Mouse (Mus musculus): ENCODE measurements around the gene Gps2. TPM values are rescaled to one million over a fixed set of nuclear protein-coding genes. Genes with fewer than 3 reads are reported as not detected.

The Gps2 gene
- polyA plus RNA-seq, 1 experiment from 2014 or later = 49.2 TPM

DNA sequence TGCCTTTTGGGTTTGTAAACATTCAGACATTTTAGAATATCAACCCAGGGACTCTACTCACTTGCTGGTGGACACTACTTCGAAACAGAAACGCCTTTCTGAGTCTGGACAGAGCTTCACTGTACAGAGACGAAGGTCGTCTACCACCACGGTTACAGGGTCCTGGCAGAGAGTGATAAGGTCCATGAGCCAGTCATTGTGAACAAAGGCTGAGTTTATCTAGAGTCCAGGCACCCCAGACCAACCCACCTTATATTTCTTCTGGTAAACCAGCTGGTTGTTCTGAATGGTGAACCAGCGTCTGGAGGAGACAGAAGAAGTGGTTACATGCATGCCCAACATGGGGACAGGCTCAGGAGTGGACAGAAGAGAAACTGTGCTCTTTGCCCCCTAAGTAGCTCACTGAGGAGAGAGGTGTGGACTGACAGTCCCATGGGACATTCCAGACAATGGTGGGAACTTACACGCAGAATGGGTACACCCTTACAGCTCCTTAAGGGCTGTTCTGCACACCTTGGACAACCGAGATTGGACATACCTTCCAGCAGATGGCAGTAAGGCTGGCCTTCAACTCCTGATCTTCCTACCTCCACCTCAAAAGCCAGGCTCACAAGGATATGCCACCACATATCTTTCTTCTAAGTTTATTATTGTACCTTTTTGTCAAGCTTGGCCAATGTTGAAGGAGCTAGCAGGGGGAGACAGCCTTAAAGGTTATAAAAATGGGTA is 26.6 kb upstream of the Gps2 start:
- Histone ChIP-seq H3K9ac (no peak overlapping the region), H3K27ac (ENCODE audit: poor library complexity, severe bottlenecking) (no peak overlapping the region), H3K36me3 (no peaks in the 10 kb centered on the region), H3K4me3 (no peak overlapping the region), H3K9me3 (replicated peaks) (no peaks in the 10 kb centered on the region), H3K27me3 (replicated peaks) (no peaks in the 10 kb centered on the region), H3K4me1 (replicated peaks) (peaks cover 52% of the 10 kb centered on the region), H3K4me2 (no peak overlapping the region)
- 38% methylated on average over 8 of the region's 8 CpGs for WGBS
- peak; percentile 46; the same call in 1 of the 2 replicates for ATAC-seq (ENCODE audit: insufficient number of reproducible peaks, low FRiP score)

DNA sequence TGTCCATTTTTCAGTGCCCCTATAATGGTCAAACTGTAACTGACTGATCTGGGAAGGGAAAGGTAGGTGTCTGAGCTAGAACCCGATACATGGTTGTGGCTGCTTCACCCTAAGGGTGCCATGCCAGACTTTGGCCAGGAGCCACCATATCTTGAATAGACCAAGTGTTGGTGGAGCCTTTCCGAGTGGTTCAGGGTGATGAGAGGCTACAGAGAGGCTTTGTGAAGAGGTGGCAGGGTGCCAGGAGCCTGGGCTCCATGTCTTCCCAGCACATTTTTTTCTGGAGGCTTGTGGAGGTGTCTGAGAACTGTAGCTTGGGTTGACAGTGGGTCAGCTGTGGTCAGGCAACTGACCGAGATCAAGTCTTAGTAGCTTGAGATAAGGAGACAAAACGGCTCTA is 22.2 kb upstream of the Gps2 start:
- peaks cover 30% of the 10 kb centered on the region for H3K4me1 ChIP-seq (replicated peaks)
- no peak overlapping the region for H3K9ac ChIP-seq
- no peak overlapping the region for H3K4me2 ChIP-seq
- H3K9me3 ChIP-seq (replicated peaks) = no peaks in the 10 kb centered on the region
- H3K27me3 ChIP-seq (replicated peaks) = no peaks in the 10 kb centered on the region
- no peak overlapping the region for H3K4me3 ChIP-seq
- H3K27ac ChIP-seq (ENCODE audit: poor library complexity, severe bottlenecking) = 0 out of 2 replicates have a peak overlapping the region, but pooled peaks have one; percentile 1
- ATAC-seq (ENCODE audit: insufficient number of reproducible peaks, low FRiP score) = 0 out of 2 replicates have a peak, but pooled peaks have one; percentile 9
- WGBS = 16% methylated on average over 4 of the region's 4 CpGs
- no peaks in the 10 kb centered on the region for H3K36me3 ChIP-seq

DNA sequence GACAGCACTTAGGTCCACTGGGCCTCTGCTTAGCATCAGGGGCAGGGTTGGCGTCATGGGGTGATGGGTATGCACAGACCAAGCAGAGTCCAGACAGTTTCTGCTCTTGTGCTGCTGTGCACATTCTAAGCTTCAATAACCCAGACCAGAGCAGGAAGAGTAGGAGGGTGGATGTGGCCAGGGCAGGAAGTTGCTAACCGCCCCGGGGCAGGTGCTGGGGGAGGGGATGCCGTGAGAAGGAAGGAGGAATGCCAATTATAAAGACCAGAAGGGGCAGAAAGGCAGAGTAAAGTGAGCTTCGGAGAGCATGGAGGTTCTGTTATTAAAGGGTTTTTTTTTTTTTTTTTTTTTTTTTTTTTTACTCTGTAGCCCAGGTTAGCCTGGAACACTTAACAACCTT is 19.0 kb upstream of the Gps2 start:
- Histone ChIP-seq H3K4me3 (no peak overlapping the region), H3K27ac (ENCODE audit: poor library complexity, severe bottlenecking) (no peak overlapping the region), H3K9ac (no peak overlapping the region), H3K4me2 (no peak overlapping the region), H3K36me3 (no peaks in the 10 kb centered on the region), H3K27me3 (replicated peaks) (no peaks in the 10 kb centered on the region), H3K4me1 (replicated peaks) (peaks cover 41% of the 10 kb centered on the region), H3K9me3 (replicated peaks) (no peaks in the 10 kb centered on the region)
- WGBS = 74% methylated on average over 5 of the region's 5 CpGs
- ATAC-seq (ENCODE audit: insufficient number of reproducible peaks, low FRiP score) = no peak

DNA sequence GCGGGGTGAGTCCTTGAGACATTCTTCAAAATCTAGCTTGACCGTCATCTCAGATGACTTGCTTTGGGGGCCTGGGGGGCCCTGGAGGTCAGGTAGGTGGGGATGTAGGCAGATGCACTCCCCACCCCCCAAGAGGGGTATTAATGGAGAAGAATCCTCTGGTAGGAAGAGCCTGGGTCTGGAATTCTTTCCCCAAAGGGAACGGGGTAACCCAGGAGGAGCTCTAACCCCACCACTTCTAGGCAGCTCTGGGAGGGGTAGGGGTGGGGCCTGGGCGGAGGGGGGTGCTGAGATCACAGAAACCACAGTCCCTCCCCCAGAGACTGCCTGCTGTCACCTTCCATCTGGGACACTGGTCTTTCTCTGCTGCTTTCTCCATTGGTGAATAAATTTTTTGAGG is 18.4 kb upstream of the Gps2 start, which contains the start of gene Acap1:
Gene Acap1, minus strand, starts transcription at position 249 of the 400 bp plus-strand sequence.
- 75% methylated on average over 4 of the region's 4 CpGs for WGBS
- H3K9ac ChIP-seq = no peak within 1 kb of the TSS
- H3K36me3 ChIP-seq = no peaks in the 10 kb centered on the region
- H3K27me3 ChIP-seq (replicated peaks) = no peaks in the 10 kb centered on the region
- H3K4me2 ChIP-seq = no peak within 1 kb of the TSS
- H3K4me3 ChIP-seq = no peak within 1 kb of the TSS
- ATAC-seq (ENCODE audit: insufficient number of reproducible peaks, low FRiP score) = no peak
- H3K9me3 ChIP-seq (replicated peaks) = no peaks in the 10 kb centered on the region
- H3K4me1 ChIP-seq (replicated peaks) = peaks cover 40% of the 10 kb centered on the region
- H3K27ac ChIP-seq (ENCODE audit: poor library complexity, severe bottlenecking) = no peak within 1 kb of the TSS

DNA sequence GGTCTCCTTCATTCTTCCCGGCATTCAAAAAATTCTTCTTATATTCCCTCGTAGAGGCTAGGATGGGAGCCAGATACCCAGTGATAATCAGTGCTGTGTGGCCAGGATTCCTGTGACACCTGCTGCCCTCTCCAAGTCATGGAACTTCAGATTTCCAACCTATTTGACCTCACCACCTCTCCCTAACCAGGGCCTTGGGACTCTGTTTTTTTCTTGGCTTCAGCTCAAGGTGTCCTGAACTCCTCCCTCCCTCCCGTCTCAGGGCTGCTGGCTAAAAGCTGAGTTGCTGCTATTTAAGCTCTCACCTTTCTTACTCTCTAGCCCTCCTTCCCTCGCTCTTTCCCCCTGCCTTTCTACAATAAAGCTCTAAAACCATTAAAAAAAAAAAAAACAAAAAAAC is 13.8 kb upstream of the Gps2 start:
- peaks cover 15% of the 10 kb centered on the region for H3K36me3 ChIP-seq
- H3K27ac ChIP-seq (ENCODE audit: poor library complexity, severe bottlenecking) = no peak overlapping the region
- no peaks in the 10 kb centered on the region for H3K9me3 ChIP-seq (replicated peaks)
- peak overlapping the region; percentile 96; the same call in 1 of the 2 replicates for H3K4me3 ChIP-seq
- H3K27me3 ChIP-seq (replicated peaks) = no peaks in the 10 kb centered on the region
- peak overlapping the region; percentile 96 for H3K4me2 ChIP-seq
- WGBS = 25% methylated on average over 4 of the region's 4 CpGs
- peak overlapping the region; percentile 55 for H3K9ac ChIP-seq
- ATAC-seq (ENCODE audit: insufficient number of reproducible peaks, low FRiP score) = no peak
- H3K4me1 ChIP-seq (replicated peaks) = peaks cover 37% of the 10 kb centered on the region

DNA sequence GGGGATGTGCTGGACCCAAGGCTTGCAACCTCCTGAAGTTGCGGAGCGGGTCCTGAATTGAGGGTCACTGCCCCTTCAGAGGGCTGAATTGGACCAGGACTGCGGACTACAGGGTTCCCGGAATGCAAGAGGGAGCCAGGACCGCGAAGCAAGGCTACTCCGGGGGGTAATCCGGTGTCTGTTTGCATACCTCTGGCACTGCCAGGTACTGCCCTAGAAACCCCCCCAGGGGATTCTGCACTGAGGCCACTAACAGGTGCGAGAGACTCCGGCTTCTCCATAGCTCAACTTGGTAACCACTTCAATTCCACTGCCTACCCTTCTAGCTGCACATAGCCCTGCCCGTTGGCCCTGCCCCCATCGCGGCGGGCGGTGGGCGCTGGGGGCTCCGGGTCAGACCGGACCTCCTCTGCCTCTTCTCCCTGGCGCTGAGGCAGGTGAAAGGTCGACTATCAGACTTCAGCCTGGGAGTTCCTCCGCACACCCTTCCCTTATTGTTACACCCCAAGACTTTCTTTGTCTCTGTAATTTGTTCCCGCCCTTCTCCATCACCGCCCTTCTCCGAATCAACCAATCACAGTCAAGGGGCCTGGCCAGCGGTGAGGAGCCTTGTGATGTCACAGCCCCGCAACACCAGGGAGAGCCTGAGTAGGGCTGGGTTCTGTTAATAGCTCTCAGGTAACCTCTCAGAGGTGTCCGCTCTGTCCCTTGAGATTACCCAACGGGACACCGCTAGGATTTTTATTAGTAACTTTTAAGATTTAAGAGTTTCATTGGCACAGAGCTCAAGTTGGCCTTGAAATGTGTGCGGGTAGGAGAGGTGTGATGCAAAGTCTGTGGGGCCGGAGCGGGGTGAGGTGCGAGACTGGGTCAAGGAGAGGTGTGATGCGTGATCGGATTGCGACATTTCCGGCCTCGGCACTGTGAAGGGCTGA is 12.9 kb upstream of the Gps2 start, which contains the start of the genes 2810408A11Rik and Neurl4:
Gene 2810408A11Rik, minus strand, starts transcription at position 517 of the 935 bp plus-strand sequence.
Gene Neurl4, plus strand, starts transcription at position 602 of the 935 bp plus-strand sequence.
- Histone ChIP-seq H3K4me1 (replicated peaks) (peaks cover 37% of the 10 kb centered on the region), H3K9me3 (replicated peaks) (no peaks in the 10 kb centered on the region), H3K27ac (ENCODE audit: poor library complexity, severe bottlenecking) (peak within 1 kb of the TSS; percentile 97), H3K4me3 (peak within 1 kb of the TSS; percentile 96), H3K9ac (peak within 1 kb of the TSS; percentile 99), H3K27me3 (replicated peaks) (no peaks in the 10 kb centered on the region), H3K4me2 (peak within 1 kb of the TSS; percentile 96), H3K36me3 (peaks cover 23% of the 10 kb centered on the region)
- WGBS = under 1% methylated on average over 38 of the region's 38 CpGs
- peak; percentile 92 for ATAC-seq (ENCODE audit: insufficient number of reproducible peaks, low FRiP score)

DNA sequence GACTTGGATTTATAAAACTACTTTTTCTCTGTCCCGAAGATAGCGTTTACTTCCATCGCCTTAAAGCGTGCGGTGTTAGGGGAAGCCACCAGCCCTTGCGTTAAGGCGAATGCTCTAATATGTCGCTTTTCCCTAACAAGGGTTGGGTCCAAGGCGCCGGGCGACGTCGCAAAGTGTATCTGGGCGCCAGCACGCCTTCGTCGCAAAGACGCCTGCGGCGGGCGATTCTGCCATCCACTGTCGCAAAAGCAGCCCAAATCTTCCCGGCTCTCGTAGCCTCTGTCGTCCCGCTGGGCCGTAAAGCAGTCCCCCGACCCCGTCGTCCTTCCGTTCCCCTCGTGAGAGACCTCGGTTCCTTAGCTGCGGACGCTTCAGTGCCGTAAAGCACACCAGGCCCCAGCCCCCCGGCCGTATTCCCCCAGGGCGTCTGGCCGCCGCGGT is 12.3 kb upstream of the Gps2 start:
- Histone ChIP-seq H3K4me1 (replicated peaks) (peaks cover 37% of the 10 kb centered on the region), H3K4me3 (peak overlapping the region; percentile 96), H3K9me3 (replicated peaks) (no peaks in the 10 kb centered on the region), H3K4me2 (peak overlapping the region; percentile 96), H3K36me3 (peaks cover 30% of the 10 kb centered on the region), H3K27ac (ENCODE audit: poor library complexity, severe bottlenecking) (peak overlapping the region; percentile 97), H3K9ac (peak overlapping the region; percentile 99), H3K27me3 (replicated peaks) (no peaks in the 10 kb centered on the region)
- under 1% methylated on average over 42 of the region's 42 CpGs for WGBS
- ATAC-seq (ENCODE audit: insufficient number of reproducible peaks, low FRiP score) = peak; percentile 77

DNA sequence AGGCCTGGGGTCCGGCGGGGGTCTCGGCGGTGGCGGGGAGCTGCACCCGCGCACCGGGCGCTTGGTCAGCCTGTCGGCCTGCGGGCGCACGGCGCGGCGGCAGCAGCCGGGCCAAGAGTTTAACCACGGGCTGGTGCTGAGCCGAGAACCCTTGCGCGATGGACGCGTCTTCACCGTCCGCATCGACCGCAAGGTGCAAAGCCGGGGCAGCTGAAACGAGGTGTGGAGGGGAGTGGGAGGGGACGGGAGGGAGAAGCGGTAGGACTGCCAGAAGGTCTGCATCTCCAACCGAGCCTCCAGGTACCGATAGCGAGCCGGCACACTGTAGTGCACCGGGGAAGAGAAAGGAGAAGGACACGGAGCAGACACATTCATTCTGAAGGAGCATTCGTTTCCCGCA is 11.7 kb upstream of the Gps2 start:
- Histone ChIP-seq H3K4me2 (peak overlapping the region; percentile 96), H3K36me3 (peaks cover 36% of the 10 kb centered on the region), H3K27ac (ENCODE audit: poor library complexity, severe bottlenecking) (peak overlapping the region; percentile 97), H3K4me1 (replicated peaks) (peaks cover 37% of the 10 kb centered on the region), H3K27me3 (replicated peaks) (no peaks in the 10 kb centered on the region), H3K9me3 (replicated peaks) (no peaks in the 10 kb centered on the region), H3K9ac (peak overlapping the region; percentile 99), H3K4me3 (peak overlapping the region; percentile 96)
- ATAC-seq (ENCODE audit: insufficient number of reproducible peaks, low FRiP score) = no peak
- WGBS = under 1% methylated on average over 39 of the region's 39 CpGs

DNA sequence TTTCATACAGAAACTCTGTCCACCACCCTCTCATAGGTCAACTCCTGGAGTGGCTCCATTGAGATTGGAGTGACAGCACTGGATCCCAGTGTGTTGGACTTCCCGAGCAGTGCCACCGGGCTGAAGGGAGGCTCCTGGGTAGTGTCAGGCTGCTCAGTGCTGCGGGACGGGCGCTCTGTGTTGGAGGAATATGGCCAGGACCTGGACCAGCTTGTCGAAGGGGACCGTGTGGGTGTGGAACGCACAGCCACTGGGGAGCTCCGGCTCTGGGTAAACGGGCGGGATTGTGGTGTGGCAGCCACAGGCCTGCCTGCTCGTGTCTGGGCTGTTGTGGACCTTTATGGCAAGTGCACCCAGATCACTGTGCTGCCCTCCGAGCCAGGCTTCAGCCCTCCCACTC is 10.7 kb upstream of the Gps2 start:
- no peak for ATAC-seq (ENCODE audit: insufficient number of reproducible peaks, low FRiP score)
- peak overlapping the region; percentile 96 for H3K4me2 ChIP-seq
- 87% methylated on average over 13 of the region's 13 CpGs for WGBS
- H3K4me1 ChIP-seq (replicated peaks) = peaks cover 37% of the 10 kb centered on the region
- peak overlapping the region; percentile 96 for H3K4me3 ChIP-seq
- H3K36me3 ChIP-seq = peaks cover 46% of the 10 kb centered on the region
- H3K27me3 ChIP-seq (replicated peaks) = no peaks in the 10 kb centered on the region
- H3K9ac ChIP-seq = peak overlapping the region; percentile 99
- no peak overlapping the region for H3K27ac ChIP-seq (ENCODE audit: poor library complexity, severe bottlenecking)
- no peaks in the 10 kb centered on the region for H3K9me3 ChIP-seq (replicated peaks)

DNA sequence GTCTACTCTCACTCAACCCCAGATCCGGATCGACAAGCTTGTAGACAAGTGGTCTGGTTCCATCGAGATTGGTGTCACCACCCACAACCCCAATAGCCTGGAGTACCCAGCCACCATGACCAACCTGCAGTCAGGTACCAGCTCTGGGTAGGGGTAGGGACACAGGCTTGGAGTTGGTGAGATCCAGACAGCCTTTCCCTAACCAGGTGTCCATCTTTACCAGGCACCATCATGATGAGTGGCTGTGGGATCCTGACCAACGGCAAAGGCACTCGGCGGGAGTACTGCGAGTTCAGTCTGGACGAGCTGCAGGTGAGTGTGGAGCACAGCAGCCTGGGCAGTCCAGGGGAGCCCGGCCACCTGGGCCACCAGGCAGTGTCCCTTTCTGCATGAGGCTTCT is 9.4 kb upstream of the Gps2 start:
- Histone ChIP-seq H3K27ac (ENCODE audit: poor library complexity, severe bottlenecking) (no peak overlapping the region), H3K9me3 (replicated peaks) (no peaks in the 10 kb centered on the region), H3K27me3 (replicated peaks) (no peaks in the 10 kb centered on the region), H3K4me2 (no peak overlapping the region), H3K4me3 (no peak overlapping the region), H3K9ac (no peak overlapping the region), H3K36me3 (peaks cover 59% of the 10 kb centered on the region), H3K4me1 (replicated peaks) (peaks cover 24% of the 10 kb centered on the region)
- ATAC-seq (ENCODE audit: insufficient number of reproducible peaks, low FRiP score) = no peak
- WGBS = 94% methylated on average over 9 of the region's 9 CpGs

DNA sequence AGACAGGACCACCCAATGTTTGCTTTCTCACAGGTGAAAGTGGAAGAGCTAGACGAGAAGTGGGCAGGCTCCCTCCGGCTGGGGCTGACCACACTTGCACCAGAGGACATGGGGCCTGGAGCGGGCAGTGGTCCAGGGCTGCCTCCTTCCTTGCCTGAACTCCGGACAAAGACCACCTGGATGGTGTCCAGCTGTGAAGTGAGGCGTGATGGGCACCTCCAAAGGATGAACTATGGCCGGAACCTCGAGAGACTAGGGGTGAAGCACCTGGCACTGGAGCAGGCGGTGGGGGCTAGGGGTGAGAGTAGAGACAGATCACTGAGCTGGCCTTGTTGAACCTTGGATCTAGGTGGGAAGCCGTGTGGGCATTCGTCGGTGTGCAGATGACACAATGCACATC is 5.0 kb upstream of the Gps2 start:
- 96% methylated on average over 11 of the region's 11 CpGs for WGBS

More for the DNA sequence above, 5.0 kb upstream of the Gps2 start:
- no peaks in the 10 kb centered on the region for H3K9me3 ChIP-seq (replicated peaks)
- H3K36me3 ChIP-seq = peaks cover 97% of the 10 kb centered on the region
- H3K27ac ChIP-seq (ENCODE audit: poor library complexity, severe bottlenecking) = no peak overlapping the region
- no peak overlapping the region for H3K4me3 ChIP-seq
- peaks cover 7% of the 10 kb centered on the region for H3K4me1 ChIP-seq (replicated peaks)
- no peaks in the 10 kb centered on the region for H3K27me3 ChIP-seq (replicated peaks)
- no peak for ATAC-seq (ENCODE audit: insufficient number of reproducible peaks, low FRiP score)
- H3K4me2 ChIP-seq = no peak overlapping the region
- H3K9ac ChIP-seq = no peak overlapping the region

All from heart, embryonic 12.5 days (tissue).